In the genomic region with DNA sequence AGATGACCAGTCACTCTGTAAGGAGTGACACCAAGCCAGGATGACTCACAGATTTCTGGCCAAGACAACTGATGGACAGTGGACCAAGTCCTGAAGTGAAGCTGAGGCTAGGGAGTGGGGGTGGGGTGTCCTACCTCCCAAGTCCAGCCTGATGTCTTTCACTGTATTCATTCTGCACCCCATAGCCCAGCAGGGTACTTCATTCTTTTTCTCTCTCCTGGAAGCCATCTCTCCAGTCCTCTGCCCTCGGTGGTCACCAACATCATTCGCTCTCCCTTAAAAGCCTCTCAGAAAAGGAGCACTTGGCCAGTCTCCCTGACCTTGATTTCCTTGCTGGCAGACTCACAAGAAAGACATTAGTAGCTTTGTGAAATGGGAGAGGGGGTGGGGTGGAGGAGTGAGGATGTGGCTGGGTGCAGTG, we compare ENCODE assay signal across 12 mouse cellular contexts. TPM values are rescaled to one million over a fixed set of nuclear protein-coding genes. Genes with fewer than 3 reads are reported as not detected.
DNase-seq lines count a peak whose midpoint lies in the region; TF ChIP-seq lines count a peak whose summit lies in the region.
"Had no signal": no experiment of that assay in that cellular context is flagged by ENCODE, and none has a peak within 500 bp of the region (broad histone marks: within the 10 kb centered on the region; RNA-seq: fewer than 3 reads in every experiment).

No protein-coding gene starts in this region.

- TF ChIP-seq CTCF in kidney, adult 2 months (conservative IDR thresholded peaks at IDR 0.05; ENCODE audit: insufficient read depth, insufficient read length, low read depth, low read length): no peak

- H3K27ac ChIP-seq in kidney, adult 2 months (ENCODE audit: insufficient read depth, low read depth, low read length): no peak overlapping the region
- H3K27ac ChIP-seq: hindbrain, embryonic 14.5 days; midbrain, embryonic 12.5 days had no signal

- no peaks in the 10 kb centered on the region for H3K27me3 ChIP-seq in kidney, adult 2 months (replicated peaks; ENCODE audit: control insufficient read depth, insufficient read depth, low read length)
- H3K27me3 ChIP-seq: midbrain, embryonic 12.5 days had no signal

- 0 out of 2 replicates have a peak, but pooled peaks cover 3% of the 10 kb centered on the region for H3K4me1 ChIP-seq in kidney, adult 2 months (ENCODE audit: control insufficient read depth, insufficient read depth, low read length)

- no peaks in the 10 kb centered on the region for H3K36me3 ChIP-seq in kidney, adult 2 months (ENCODE audit: control insufficient read depth, insufficient read depth, low read length)

- peak; percentile 53 for DNase-seq in adrenal gland, adult 2 months
- DNase-seq in adrenal gland, postnatal 4 days (ENCODE audit: low spot score in 2 of 2): no peak
- DNase-seq in kidney, adult 2 months: peak; percentile 34
- DNase-seq in kidney, adult 11 months: no peak
- peak; percentile 9 for DNase-seq in adipocyte (ENCODE audit: low spot score)
- DNase-seq in kidney, postnatal 25 days: peak; percentile 41 to 53
- no peak for DNase-seq in frontal cortex, postnatal 14 days (ENCODE audit: low spot score in 2 of 2)
- DNase-seq in urinary bladder, adult 2 months (ENCODE audit: low spot score): no peak
- DNase-seq: gastrocnemius, postnatal 14 days; thymus, adult 18-20 months had no signal

- H3K4me3 ChIP-seq in kidney, adult 2 months (ENCODE audit: insufficient read depth, low read depth, low read length): no peak overlapping the region
- H3K4me3 ChIP-seq: midbrain, embryonic 12.5 days had no signal

- no peak for TF ChIP-seq POLR2A in kidney, adult 2 months (IDR thresholded peaks at IDR 0.05; ENCODE audit: low read depth, low read length)

- WGBS in kidney, adult 2 months: 43% methylated on average over 2 of the region's 2 CpGs

RNA-seq across cellular contexts. Expression of a gene that starts 56.7 kb away (rescaled TPM):
- 10 to 100 TPM; 14.3 to 21.2 TPM for total RNA-seq in adrenal gland, adult 2 months (2021)
- polyA plus RNA-seq in adrenal gland, adult 2 months (2012; rRNA removed): 3.2 and 3.7 TPM in 2 replicates
- 10 to 100 TPM; 25.8 to 27.8 TPM for total RNA-seq in adrenal gland, postnatal 4 days (2021)
- 5.5 and 5.8 TPM in 2 replicates for polyA plus RNA-seq in kidney, adult 2 months (2012; rRNA removed)
- 2.5 and 3.6 TPM in 2 replicates for polyA plus RNA-seq in urinary bladder, adult 2 months (2012; rRNA removed)

Comparison
In these comparisons a context has a peak if more than half of its experiments do, and no peak if none do; other contexts are left out.
1. DNase-seq: peak in adrenal gland, adult 2 months (single experiment), kidney, adult 2 months (single experiment), adipocyte (single experiment) and kidney, postnatal 25 days (2 of 2); none in adrenal gland, postnatal 4 days (0 of 2), kidney, adult 11 months (single experiment), frontal cortex, postnatal 14 days (0 of 2) and urinary bladder, adult 2 months (single experiment).